Mouse (Mus musculus): ENCODE results near the gene Ppip5k2.

- TF ChIP-seq CTCF (IDR thresholded peaks at IDR 0.05), result no peak
- TF ChIP-seq POLR2A (IDR thresholded peaks at IDR 0.05; ENCODE audit: insufficient read depth, low read depth, low read length), result no peak
Observed at GRCm38 (mm10) chr1:97787674-97788073, 17.5 kb upstream of the Ppip5k2 start.

Measured in heart, adult 2 months (tissue).